Comparison of ENCODE assay signal across 24 mouse cellular contexts in the genomic region with DNA sequence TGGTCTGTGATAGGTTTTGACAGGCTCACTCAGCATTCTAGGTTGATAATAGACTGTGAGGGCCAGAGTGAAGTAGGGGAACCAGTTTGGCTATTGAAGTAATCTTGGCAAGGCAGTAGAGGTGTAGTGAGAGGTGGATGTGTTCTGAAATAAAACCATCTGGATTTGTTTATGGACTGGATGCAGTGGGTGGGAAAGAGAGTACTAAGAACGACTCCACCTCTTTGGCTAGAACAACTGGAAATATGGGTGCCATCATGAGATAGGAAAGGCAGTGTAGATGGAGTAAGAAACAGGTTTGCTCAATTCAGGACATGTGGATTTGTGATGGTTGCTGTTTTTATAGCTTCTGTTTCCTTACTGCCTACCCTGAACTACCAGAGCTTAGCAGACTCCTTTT. TPM values are rescaled to one million over a fixed set of nuclear protein-coding genes. Genes with fewer than 3 reads are reported as not detected.
"Had no signal": no experiment of that assay in that cellular context is flagged by ENCODE, and none has a peak within 500 bp of the region (broad histone marks: within the 10 kb centered on the region; RNA-seq: fewer than 3 reads in every experiment).

No protein-coding gene starts in this region.

- H3K4me2 ChIP-seq: lung, embryonic 14.5 days; midbrain, embryonic 12.5 days; neural tube, embryonic 13.5 days; neural tube, embryonic 15.5 days had no signal

- H3K36me3 ChIP-seq: neural tube, embryonic 15.5 days had no signal

- H3K4me3 ChIP-seq: midbrain, embryonic 10.5 days; midbrain, embryonic 12.5 days; myocyte; neural tube, embryonic 13.5 days; neural tube, embryonic 15.5 days had no signal

- H3K4me1 ChIP-seq: midbrain, embryonic 10.5 days; midbrain, embryonic 12.5 days; neural tube, embryonic 13.5 days; neural tube, embryonic 15.5 days had no signal

- H3K27ac ChIP-seq: midbrain, embryonic 10.5 days; midbrain, embryonic 12.5 days; neural tube, embryonic 13.5 days; neural tube, embryonic 15.5 days had no signal

- H3K9ac ChIP-seq: lung, embryonic 14.5 days; midbrain, embryonic 12.5 days; neural tube, embryonic 13.5 days; neural tube, embryonic 15.5 days had no signal

- ATAC-seq: midbrain, embryonic 16.5 days had no signal

- DNase-seq: lung, adult 18-20 months; lung, embryonic 14.5 days; lung, postnatal 10 days; lung, postnatal 4 days; midbrain, embryonic 14.5 days; retina, postnatal 1 day; right cerebral cortex, adult 18-20 months; right cerebral cortex, postnatal 25 days; right cerebral cortex, postnatal 4 days; spleen, adult 18-20 months; thymus, adult 2 months; thymus, postnatal 25 days; thymus, postnatal 4 days had no signal

- H3K9me3 ChIP-seq: midbrain, embryonic 10.5 days; midbrain, embryonic 12.5 days; neural tube, embryonic 13.5 days; neural tube, embryonic 15.5 days had no signal

- H3K27me3 ChIP-seq: midbrain, embryonic 12.5 days; neural tube, embryonic 13.5 days; neural tube, embryonic 15.5 days had no signal

RNA-seq across cellular contexts. Expression of a gene that starts 50.6 kb away (rescaled TPM):
- polyA plus RNA-seq: lung, embryonic 14.5 days; lung, embryonic 16.5 days; midbrain, embryonic 10.5 days; midbrain, embryonic 12.5 days; midbrain, embryonic 14.5 days; midbrain, embryonic 16.5 days; myocyte; neural tube, embryonic 11.5 days; neural tube, embryonic 13.5 days; small intestine, adult 2 months; stomach, embryonic 14.5 days; stomach, embryonic 16.5 days; thymus, adult 2 months had no signal
